Mouse (Mus musculus) spleen, adult 18-20 months (tissue): Measurements from ENCODE around the gene Crb1.
"Not testable (repeated sequence)": the region's sequence is repeated elsewhere in the genome, so short reads cannot be mapped to it uniquely, and the experiment has no call there.

ENCODE experiments used
- DNase-seq, 2 experiments: peaks; one replicate each; pipeline ENCODE4 v3.0.0; 2022; ENCODE audit warnings: mixed read lengths in 2 of 2

Gene Crb1

DNA sequence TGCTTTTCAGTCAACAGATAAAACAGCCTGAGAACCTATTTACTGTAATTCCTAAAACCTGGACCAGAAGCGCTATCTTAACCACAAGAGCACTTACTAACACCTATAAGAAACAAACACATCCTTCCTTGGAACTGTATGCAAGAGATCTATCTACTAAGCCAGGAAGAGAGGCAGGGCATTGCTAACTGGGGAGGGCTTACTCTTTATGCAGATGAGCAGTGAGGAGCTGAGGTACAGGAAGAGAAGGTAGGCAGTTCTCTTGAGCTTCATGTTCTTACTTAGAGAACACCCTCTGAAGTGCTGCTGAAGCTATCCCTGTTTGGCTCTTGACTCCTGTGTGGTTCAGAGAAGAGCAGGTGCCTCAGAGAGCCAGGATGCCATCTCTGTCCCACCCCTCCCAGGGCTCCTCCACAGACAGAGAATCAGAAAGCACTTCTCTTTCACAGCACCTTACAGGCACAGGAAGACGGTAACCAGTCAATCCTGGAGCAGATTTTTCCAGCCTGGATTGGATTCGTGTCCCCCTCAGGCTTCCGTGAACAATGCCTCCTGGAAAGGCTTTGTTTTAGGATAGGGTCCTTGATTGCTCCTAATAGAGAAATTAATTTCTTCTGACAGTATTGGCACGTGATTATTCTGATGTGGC lies at the start of gene Crb1:
Crb1 (minus strand) TSS at position 463 of the 649 bp plus-strand sequence.
- no peak for DNase-seq

DNA sequence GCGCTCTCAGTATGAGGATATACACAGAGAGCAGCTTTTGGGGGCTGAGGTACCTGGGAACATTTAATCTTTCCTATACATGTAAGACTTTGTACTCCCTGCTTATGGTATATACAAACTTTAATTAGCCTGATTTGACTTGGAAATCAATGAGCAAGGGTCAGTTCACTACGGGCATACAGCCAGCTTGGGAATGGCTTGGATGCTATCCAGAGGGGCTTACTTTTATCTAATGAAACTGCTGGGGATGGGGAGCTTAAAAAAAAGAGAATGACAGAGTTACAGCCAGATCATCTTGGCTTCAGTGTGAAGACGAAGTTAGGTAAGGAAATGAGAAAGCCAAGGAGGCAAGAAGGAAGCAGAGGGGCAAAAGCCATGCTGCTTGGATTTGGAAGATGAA lies 48.1 kb upstream of the Crb1 start:
- DNase-seq: no peak

DNA sequence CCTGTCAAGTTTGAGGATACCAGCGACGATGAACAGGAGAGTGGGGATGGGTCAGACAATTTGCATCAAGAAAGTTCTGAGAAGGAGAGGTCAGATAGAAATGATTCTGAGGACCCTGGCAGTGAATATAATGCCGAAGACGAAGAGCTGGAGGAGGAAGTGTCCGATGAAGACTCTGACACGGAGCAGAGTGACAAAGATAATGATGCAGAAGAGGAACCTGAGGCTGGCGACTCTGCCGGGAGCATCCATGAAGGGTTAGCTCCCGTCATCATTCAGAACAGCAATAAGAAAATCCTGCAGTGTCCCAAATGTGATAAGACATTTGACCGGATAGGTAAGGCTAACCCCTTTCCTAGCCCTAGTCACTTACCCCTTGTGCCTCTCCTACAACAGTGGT lies 47.0 kb upstream of the Crb1 start:
- no peak for DNase-seq

DNA sequence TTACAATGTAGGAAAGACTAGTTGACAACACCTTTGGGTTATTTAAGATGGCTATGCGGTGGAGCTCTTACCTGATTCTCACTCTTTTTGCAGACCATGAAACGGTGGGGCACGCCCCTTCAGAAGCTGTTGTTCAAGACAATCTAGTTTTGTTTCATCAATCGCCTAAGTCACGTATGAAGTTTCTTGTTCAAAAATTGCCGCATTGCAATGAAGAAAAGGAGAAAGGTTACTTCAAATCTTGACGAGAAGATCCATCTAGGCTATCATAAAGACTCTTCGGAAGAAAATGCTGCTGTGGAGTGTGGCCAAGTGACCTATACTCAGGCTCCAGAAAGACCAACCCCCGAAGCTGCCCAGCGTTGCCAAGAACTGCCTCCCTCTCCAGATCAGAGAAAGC lies 46.0 kb upstream of the Crb1 start:
- DNase-seq: peak in 1 of 2 experiments; percentile 17

DNA sequence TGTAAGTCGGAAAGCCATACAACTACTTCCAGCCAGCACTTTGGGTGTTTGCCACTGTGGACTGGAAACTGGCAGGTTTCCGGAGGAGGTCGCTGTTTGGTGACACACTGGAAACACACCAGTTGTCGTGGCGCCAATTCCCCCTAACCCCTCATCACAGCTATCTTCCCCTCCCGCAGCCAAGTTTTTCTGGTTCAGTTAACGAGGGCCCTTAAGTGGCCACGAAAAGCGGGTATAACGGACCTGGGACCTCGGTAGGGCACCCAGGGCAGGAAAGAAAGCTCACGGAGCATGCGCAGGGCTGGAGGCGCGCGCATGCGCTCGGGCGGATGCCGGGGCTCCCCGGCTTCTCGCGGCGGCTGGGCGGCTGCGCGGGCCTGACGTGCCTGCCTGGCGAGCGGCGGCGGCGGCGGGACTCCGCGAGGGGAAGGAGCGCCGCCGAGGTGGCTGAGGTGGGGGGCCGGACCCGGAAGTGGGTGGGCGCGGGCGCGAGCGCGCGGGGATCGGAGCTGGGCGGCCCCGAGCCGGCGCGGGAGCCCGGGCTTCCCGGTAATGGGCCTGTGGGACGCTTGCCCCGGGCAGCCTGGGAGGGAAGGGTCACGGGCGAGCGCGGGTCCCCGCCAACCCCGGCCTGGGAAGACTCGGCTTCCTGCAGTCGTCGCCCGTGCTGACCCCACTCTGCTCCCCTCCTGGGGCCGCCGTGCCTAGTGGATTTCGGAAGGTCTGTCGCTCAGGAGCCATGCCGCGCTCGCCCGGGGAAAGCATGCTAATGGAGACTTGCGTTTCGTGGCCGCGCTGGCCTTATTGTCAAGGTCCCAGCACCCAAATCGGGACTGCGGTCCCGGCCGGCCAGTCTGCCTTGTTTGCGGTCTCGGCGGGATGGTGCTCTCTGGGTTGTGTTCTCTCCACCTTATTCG lies 45.2 kb upstream of the Crb1 start, which contains the start of gene Zbtb41:
Zbtb41 (plus strand) TSS at position 414 of the 917 bp plus-strand sequence.
- peak; percentile 83 to 86 for DNase-seq

DNA sequence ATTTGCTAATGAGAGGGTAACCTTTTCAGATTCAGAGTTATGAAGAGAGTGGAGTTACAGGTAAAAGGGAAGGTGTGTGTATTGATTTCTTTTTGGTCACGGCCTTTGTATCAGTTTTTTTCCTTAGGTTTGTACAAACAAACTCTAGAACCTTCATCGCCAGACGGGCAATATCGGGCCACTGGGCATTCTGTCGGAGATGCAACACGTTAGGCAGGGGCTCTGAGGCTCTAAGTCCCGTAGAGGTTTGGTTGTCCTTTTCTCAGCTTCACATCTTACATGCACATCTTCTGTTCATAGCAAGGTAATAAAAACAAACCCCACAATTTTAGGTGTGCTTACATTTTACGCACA lies 44.6 kb upstream of the Crb1 start:
- no peak for DNase-seq

DNA sequence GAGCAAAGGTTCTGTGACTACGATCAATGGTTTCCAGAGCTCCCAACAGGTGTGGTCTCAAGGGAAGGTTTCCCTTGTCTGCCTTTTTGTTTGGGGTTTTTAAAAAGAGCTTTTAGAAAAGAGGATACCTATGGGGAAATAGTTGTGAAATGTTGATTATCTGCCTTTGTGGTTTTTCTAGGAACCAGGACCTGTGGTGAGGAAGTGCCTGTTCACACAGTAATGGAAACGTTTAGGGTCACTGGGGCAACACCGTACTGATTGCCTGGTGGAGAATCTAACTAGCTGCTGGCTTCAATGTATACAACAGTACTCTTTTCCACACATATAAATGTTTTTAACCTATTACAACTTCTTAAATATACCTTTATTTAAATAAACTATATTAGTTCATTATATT lies 36.6 kb upstream of the Crb1 start:
- no peak for DNase-seq

DNA sequence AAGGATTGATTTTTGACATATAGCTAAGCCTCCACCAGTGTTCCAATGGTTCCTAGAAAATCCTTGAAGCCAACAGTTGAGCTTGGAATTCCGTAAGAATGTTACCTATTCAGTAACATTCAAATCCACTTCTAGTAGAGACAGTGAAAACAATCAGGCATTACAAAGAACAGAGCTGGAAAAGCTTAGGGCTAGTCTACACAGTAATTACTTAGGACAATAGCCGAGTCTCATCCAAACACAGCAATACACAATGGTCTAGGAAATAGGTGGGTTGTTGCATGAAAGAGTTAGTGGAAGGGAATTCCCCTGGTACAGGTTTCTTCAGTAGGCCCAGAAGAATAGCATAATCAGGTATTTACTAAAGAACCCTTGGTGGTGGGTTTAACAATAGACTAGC lies 35.5 kb upstream of the Crb1 start:
- DNase-seq: not testable (repeated sequence)

DNA sequence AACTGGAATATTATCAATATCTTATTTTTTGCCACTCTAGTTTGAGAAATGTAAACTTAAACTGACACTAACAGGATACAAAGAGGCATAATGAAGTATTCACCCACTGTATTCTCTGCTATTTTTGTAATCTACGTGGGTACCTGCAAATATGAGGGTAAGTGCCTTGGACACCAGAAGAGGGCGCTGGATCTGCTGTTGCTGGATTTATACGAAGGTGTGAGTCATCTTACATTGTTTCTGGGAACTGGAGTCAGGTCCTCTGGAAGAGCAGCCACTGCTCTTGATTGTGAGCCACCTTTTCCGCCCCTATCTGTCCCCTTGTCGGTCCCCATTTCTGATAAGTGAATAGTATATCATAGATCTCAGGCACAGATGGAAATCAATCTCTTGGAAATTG lies 30.8 kb upstream of the Crb1 start:
- no peak for DNase-seq

DNA sequence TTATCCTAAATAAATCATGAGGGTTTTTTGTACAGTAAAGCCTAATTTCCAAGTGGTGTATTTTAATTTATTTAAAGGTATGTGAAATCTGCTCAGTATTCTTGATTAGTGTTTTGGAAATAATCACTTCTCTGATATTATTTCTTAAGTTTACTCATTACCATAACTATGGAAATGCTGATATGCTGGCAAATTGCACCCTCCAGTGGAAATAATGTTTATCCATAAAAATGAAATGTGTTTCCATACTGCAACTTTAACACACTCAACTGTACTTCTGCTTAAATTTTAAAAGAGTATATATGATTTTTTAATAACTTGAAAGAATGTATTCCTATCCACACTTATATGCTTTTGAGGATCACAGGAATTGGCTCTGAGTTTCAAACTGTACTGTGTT lies 28.9 kb upstream of the Crb1 start:
- DNase-seq: no peak

DNA sequence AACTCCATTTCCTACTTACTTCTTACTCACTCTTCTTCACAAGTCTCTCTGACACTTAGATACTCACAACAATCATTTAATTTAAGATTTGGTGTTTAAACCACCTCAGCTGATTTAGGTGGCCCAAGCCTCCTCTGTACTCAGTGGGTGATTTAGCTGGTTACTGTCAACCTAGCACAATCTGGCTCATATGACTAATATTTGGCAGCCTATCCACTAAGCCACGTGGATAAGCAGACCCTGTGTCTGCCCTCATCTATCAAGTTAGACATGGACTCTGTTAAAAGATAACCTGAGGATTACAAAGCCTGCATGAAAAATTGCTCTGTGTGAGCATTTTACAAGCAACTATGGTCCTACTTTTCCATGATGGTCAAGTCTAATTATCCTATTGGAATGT lies 19.7 kb upstream of the Crb1 start:
- DNase-seq: no peak

DNA sequence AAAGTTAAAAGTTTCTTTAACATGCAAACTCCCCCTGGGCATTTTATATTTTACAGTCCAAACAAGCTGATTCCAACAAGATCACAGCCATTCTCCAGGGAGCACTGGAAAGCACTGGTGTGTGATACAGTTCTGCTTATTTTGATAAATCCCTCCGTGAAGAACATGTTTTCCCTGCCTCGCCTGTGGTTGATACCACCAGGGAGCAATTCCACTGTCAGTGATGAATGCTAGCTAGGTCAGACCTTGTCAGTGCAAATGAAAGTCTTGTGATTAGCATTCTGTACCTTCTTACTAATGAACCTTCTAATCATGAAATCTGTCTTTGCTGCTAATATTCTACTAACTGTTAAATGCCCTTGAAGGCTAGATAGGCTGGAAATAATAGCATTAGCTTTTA lies 14.8 kb upstream of the Crb1 start:
- no peak for DNase-seq

DNA sequence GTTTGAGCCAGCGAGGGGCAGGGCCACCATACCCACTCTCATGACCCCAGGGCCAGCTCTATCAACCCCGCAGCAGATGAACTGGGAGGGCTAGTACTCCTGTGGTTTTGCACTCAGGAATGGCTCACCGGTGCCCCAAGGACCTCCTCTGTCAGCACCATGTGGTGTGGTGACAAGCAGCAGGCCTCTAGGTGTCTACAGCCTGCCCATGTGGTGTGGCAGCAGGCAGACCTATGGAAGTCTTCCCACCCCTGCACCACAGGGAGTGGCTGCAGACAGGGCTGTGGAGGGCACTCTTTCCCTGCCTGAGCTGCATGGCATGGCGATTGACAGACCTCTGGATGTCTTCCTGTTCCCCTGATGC lies 2.7 kb upstream of the Crb1 start:
- no peak for DNase-seq

DNA sequence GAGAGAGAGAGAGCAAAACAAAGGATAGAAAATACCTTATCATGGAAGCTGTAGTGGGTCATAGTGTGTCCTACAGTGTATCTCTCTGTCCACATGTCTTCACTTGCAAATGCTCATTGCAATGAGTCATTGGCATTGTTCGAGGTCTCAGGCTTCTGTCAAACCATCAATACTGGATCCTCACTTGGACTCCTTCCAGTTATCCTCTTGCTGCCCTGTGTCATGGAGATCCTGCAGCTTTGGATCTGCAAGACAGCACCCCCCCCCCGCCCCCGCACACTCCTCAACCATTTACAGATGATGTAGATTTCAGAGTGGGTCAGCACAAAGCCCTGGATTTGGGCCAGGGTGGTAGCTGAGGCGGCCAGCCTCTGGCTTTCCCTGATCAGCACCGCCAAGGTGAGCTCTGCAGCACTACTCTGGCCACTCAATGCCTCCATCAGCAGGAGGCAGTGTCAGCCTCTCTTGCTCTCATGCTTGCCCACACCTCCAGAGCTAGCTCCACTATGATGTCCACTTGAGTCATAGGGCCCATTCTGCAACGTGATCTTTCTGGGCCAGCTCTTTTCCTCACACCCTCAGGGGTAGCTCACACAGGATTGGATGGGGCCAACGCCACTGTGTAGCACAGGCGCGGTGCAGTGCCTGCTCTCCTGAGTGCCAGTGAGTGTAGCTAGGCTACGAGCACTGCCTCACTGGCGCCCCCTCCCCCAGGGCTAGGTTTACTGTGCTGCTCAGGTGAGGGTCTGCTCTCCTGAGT lies 2.1 kb upstream of the Crb1 start:
- no peak for DNase-seq

DNA sequence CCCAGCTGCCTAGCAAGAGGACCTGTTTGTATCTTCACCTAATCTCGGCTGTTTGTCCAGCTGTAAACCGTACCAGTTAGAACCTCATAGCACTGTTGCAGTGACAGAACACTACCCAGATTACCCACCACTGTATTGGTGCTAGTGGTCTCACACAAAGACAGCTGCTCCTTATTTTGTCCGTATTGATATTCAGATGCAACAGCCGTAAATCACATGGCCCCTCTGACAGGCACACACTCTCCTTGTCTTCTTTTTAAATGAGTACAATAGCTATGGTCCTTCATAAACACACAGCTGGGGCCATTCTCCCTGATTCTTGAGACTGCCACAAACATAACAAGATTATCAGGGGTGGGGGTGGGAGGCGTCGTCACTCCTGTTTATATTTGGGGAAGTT lies 1.0 kb downstream of the Crb1 start:
- no peak for DNase-seq

DNA sequence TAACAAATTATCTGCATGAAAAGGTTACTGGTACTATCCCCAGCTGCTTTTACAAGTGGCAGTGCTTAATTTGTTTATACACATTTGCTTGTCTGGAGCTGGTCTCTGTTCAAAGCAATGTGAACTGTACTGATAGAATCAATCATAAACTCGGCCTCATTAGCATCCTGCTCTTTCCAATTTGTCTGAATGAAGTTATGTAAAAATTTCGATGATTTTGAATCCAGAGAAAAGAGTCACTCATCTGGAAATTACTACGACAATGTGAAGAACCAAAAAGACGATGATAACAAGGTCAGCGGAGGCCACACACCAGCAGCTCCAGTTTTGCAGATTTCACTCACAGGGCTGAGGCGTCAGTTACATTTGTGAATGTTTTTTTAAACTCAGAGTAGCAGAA lies 5.6 kb downstream of the Crb1 start:
- no peak for DNase-seq

DNA sequence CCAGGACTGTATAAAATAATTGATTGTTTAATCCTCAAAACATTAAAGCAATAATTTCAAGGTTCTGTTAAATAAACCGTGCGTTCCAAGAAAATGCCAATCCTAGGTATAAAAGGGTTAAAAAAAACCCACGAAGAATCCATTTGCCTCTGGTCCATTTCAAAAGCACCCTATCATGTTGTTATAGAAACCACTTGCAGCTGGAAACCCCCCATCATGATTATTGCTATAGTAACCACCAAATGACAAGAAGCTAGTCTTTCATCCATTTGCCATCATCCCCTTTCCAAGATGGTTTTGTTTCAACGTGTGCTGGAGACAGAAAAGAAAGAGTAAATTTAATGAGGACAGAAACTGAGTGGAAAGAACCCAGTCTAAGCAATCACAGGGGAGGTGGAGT lies 28.3 kb downstream of the Crb1 start:
- DNase-seq: no peak

DNA sequence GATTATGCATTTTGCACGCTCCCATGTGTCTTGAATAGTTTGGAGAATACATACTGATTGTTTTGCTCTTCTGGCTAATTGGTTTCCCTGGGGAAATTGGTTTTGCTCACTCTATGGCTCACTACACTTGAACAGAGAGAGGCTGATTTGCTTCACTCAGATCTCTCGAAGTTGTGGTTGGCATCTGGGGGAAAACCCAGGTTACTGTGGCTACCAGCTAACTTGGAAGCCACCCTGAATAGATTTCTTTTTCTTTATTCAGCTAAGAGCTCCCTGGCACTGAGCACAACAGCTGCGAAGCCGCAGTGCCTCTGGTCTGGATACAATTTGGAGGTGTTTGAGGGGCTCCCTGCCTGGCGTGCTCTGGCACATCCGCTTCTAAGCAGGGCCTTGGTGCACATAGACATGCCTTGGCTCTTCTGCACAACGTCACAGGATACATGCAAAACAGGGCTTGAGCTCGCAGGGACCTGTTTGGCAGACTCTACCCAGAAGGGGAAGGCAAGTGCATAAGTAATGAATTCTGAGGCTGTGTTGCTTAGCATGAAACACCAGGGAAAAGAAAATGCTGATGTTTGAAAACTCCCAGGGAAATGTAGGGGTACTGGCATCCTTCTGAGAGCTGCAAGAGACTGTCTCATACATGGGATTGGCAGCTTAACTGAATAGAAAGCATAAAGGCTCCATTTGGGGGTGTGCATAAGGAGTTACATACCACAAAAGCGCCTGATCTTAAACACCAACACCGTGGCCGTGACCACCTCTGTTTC lies 30.1 kb downstream of the Crb1 start:
- peak in 1 of 2 experiments; percentile 2 for DNase-seq

DNA sequence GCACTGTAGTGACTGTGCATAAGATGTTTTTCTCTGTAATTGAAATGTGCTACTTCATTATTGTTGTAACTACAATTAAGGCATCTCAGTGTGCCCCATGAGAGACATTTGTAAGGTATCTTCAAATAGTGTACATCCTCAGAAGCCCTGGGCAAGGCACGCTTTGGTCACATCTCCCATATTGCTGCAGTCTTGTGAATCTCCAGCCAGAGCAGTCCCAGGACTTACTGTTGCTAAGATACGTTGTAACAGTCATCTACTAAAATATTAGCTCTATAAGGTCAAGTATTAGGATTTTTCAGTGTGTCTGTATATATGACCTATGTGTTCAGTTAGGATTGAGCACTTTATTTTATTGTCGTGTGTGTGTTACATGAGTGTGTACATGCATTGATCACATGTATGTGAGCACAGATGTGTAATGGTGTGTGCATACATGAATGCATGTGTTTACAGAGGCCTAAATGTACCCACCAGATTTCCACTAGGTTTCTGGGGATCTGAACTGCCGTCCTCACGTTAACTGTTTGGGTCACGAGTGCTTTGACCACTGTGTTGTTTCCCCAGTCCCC lies 30.8 kb downstream of the Crb1 start:
- no peak for DNase-seq

DNA sequence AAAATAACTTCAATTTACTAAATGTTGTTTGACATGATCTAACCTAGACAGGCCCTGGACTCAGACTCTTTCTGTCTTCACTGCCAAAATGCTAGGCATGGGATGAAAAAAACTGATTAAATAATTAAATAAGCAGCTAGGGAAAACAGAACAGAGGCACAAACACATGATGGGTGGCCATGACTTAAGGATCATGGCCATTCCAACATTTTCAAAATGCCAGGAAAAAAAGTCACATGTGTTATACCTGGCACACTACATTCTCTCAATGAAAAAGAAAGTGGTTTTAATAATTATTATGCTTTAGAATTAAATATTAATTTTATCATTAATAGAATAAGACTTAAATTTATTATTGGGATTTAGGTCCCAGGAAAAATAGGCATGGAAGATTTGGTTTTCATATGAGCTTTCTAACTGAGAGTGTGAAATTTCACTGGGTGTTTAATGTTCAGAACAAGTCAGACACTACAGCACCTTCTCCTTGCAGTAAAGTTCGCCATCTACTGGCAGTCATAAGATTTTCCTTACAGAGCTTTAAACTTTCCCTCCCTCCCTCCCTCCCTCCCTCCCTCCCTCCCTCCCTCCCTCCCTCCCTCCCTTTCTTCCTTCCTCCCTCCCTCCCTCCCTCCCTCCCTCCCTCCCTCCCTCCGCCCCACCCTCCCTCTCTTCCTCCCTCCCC lies 36.6 kb downstream of the Crb1 start:
- no peak for DNase-seq

DNA sequence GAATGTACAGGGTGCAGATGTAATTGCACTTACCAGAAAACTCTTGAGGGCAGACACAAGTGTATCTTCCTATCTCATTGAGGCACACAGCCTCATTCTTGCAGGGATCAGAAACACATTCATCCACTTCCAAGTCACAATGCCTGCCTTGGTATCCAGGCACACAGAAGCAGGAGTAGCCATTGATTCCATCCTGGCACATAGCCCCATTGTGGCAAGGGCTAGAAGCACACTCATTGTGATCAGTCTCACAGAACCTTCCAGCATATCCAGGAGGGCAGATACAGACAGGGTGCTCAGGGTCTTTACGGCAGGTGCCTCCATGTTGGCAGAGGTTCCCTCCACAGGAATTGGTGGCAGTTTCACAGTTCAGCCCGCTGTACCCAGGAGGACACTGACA lies 39.9 kb downstream of the Crb1 start:
- DNase-seq: no peak

DNA sequence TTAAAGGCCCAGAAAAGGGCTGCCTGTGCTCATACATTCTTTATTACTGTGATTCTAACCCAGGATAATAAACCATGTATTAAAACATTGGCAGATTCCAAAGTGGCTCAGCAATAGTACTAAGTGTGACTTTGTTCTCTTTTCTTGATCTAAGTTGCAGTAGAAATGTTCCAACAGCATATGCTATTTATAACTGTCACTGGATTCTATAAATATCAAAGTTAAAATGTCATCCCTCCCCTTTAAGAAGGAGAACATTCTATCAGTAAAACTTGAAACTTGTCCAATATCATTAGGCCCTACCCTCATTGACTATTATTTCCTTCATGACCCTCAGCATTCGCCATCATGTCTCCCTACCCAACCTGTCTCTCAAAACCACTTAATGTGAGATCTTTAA lies 48.1 kb downstream of the Crb1 start:
- no peak for DNase-seq
